Mouse (Mus musculus) testis, adult 2 months (tissue): Measurements from ENCODE around the gene Wwtr1. TPM values are rescaled to one million over a fixed set of nuclear protein-coding genes. Genes with fewer than 3 reads are reported as not detected.

Source experiments
- H3K27ac ChIP-seq: fragments of 200-500 bp; 2 replicates; pipeline ENCODE4 v1.5.1; 2012; ENCODE audit warnings: low read depth, low read length; ENCODE audit not compliant: control insufficient read depth, insufficient read depth
- H3K27me3 ChIP-seq: fragments of 200-500 bp; 2 replicates; pipeline ENCODE4 v1.6.1; 2012; ENCODE audit warnings: mild to moderate bottlenecking, low read length, moderate library complexity; ENCODE audit not compliant: control insufficient read depth, insufficient read depth
- H3K36me3 ChIP-seq: fragments of 200-500 bp; 2 replicates; pipeline ENCODE4 v1.6.1; 2012; ENCODE audit warnings: mild to moderate bottlenecking, low read length; ENCODE audit not compliant: control insufficient read depth, insufficient read depth
- H3K4me1 ChIP-seq: fragments of 200-500 bp; 2 replicates; pipeline ENCODE4 v1.6.1; 2012; ENCODE audit warnings: low read length; ENCODE audit not compliant: control insufficient read depth, insufficient read depth
- H3K4me3 ChIP-seq: fragments of 200-500 bp; 2 replicates; pipeline ENCODE4 v1.5.1; 2012; ENCODE audit warnings: low read depth, mild to moderate bottlenecking, low read length, moderate library complexity, mixed read lengths; ENCODE audit not compliant: control insufficient read depth
- CTCF ChIP-seq: fragments of 200-500 bp; IDR thresholded peaks from 2 replicates; pipeline ENCODE4 v1.5.1; 2012; ENCODE audit warnings: low read depth, mild to moderate bottlenecking, inconsistent platforms, low read length, moderate library complexity; ENCODE audit not compliant: control insufficient read depth, insufficient read depth, insufficient replicate concordance
- POLR2A ChIP-seq: fragments of 200-500 bp; IDR thresholded peaks from 2 replicates; pipeline ENCODE4 v1.6.1; 2012; ENCODE audit warnings: low read depth, mild to moderate bottlenecking, inconsistent platforms, low read length, moderate library complexity; ENCODE audit not compliant: control insufficient read depth
- polyA plus RNA-seq: library from polyadenylated mRNA; depleted of rRNA; stranded (reverse); fragments of >200 nt; gene quantifications from 2 replicates; pipeline ENCODE4 v1.2.3, GENCODE M21; 2012

Wwtr1 gene
- polyA plus RNA-seq, 1 experiment, result 23.0 TPM

GRCm38 (mm10) chr3:57530836-57531235, 44.9 kb downstream of the Wwtr1 start:
- Histone ChIP-seq H3K27me3 (no peaks in the 10 kb centered on the region), H3K4me1 (no peaks in the 10 kb centered on the region), H3K4me3 (no peak overlapping the region), H3K36me3 (no peaks in the 10 kb centered on the region), H3K27ac (no peak overlapping the region)
- no peak for TF ChIP-seq CTCF
- no peak for TF ChIP-seq POLR2A

GRCm38 (mm10) chr3:57530221-57530620, 45.5 kb downstream of the Wwtr1 start:
- Histone ChIP-seq H3K4me3 (no peak overlapping the region), H3K4me1 (no peaks in the 10 kb centered on the region), H3K27me3 (no peaks in the 10 kb centered on the region), H3K27ac (no peak overlapping the region), H3K36me3 (no peaks in the 10 kb centered on the region)
- TF ChIP-seq CTCF (no peak), POLR2A (no peak)

- no peaks in the 10 kb centered on the region for H3K4me1 ChIP-seq
- TF ChIP-seq CTCF (no peak), POLR2A (no peak)
- no peak overlapping the region for H3K27ac ChIP-seq
- no peaks in the 10 kb centered on the region for H3K27me3 ChIP-seq
- H3K4me3 ChIP-seq, result no peak overlapping the region
- no peaks in the 10 kb centered on the region for H3K36me3 ChIP-seq
These were observed 48.6 kb downstream of the Wwtr1 start for GRCm38 (mm10) chr3:57527154-57527553.

GRCm38 (mm10) chr3:57523093-57523492, 52.6 kb downstream of the Wwtr1 start:
- H3K36me3 ChIP-seq, result no peaks in the 10 kb centered on the region
- TF ChIP-seq CTCF (no peak), POLR2A (no peak)

GRCm38 (mm10) chr3:57521876-57522275, 53.8 kb downstream of the Wwtr1 start:
- Histone ChIP-seq H3K27me3 (no peaks in the 10 kb centered on the region), H3K36me3 (no peaks in the 10 kb centered on the region), H3K4me3 (no peak overlapping the region), H3K4me1 (no peaks in the 10 kb centered on the region), H3K27ac (no peak overlapping the region)
- no peak for TF ChIP-seq CTCF

More at GRCm38 (mm10) chr3:57523093-57523492, 52.6 kb downstream of the Wwtr1 start:
- no peaks in the 10 kb centered on the region for H3K4me1 ChIP-seq
- no peaks in the 10 kb centered on the region for H3K27me3 ChIP-seq
- H3K27ac ChIP-seq, result no peak overlapping the region
- H3K4me3 ChIP-seq, result no peak overlapping the region

GRCm38 (mm10) chr3:57519995-57520394, 55.7 kb downstream of the Wwtr1 start:
- TF ChIP-seq CTCF (no peak), POLR2A (no peak)
- H3K4me3 ChIP-seq, result no peak overlapping the region
- H3K27ac ChIP-seq, result no peak overlapping the region
- H3K27me3 ChIP-seq, result no peaks in the 10 kb centered on the region
- no peaks in the 10 kb centered on the region for H3K4me1 ChIP-seq
- no peaks in the 10 kb centered on the region for H3K36me3 ChIP-seq

GRCm38 (mm10) chr3:57516146-57516545, 59.6 kb downstream of the Wwtr1 start:
- H3K27ac ChIP-seq, result no peak overlapping the region

GRCm38 (mm10) chr3:57515044-57515443, 60.7 kb downstream of the Wwtr1 start:
- TF ChIP-seq POLR2A (no peak), CTCF (no peak)
- Histone ChIP-seq H3K36me3 (no peaks in the 10 kb centered on the region), H3K27ac (no peak overlapping the region), H3K4me3 (no peak overlapping the region), H3K27me3 (no peaks in the 10 kb centered on the region), H3K4me1 (no peaks in the 10 kb centered on the region; the same call in 1 of the 2 replicates)

More at GRCm38 (mm10) chr3:57516146-57516545, 59.6 kb downstream of the Wwtr1 start:
- H3K4me1 ChIP-seq, result no peaks in the 10 kb centered on the region
- H3K4me3 ChIP-seq, result no peak overlapping the region
- TF ChIP-seq POLR2A (no peak), CTCF (no peak)
- H3K27me3 ChIP-seq, result no peaks in the 10 kb centered on the region
- no peaks in the 10 kb centered on the region for H3K36me3 ChIP-seq
